Mouse (Mus musculus): ENCODE data around the gene Gm42791.
A peak's percentile ranks its signal among the peaks of the same experiment; 100 is the strongest.

Gm42791 gene

DNA sequence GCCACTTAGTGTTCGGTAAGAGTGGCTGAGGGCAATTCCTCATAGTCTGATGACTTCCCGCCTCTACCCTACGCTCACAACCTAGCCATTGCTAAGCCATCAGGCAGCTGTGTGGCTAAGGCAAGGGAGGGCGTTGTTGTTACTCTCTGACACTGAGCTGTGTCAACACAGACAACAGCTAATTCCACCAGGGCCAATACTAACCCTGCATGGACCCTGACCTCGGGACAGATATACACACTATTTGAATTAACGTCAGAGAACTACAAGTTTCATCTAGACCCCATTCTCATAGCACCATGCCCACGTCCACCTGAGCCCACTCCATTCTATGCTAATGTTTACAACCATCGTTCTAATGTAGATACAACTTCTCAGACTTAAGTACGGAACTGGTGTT is 70.9 kb downstream of the Gm42791 start:
- DNase-seq (ENCODE audit: low read depth, low spot score): no peak

DNA sequence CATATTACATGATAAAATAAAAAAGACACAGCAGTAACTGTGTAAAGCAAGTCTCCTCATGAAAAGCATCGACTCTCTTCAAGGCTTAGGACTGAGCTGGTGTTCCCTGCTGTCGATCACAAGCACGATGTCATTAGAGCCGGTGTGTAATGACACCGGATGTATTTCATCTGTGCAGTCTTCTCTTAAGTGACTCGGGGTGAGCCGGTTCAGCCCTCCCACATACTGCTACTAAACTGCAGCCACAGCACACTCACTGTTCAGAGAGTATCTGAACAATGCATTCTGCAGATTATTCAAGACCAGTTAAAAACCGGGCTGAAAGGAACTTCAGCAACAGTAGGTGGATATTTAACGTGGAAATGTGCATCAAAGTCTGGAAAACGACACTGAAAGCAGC is 71.5 kb downstream of the Gm42791 start:
- DNase-seq (ENCODE audit: low read depth, low spot score): no peak

DNA sequence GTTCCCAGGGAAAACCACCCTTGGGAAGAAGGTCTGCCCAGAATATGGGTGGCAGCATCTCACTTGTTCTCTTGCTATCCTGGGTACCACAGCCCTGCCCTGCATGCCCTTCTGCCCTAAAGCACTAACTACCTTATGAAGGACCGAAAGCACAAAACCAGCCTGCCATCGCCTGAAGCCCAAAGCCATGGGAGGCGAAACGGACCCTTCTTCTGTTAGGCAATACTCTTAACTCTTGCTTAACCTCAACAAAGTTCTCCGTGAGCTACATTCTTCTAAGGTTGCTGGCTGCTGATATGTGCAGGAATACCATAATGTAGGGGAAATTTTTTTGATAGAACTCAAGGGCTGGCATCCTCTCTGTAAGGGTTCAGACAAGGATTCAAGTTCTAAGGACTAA is 72.2 kb downstream of the Gm42791 start:
- DNase-seq (ENCODE audit: low read depth, low spot score): no peak

DNA sequence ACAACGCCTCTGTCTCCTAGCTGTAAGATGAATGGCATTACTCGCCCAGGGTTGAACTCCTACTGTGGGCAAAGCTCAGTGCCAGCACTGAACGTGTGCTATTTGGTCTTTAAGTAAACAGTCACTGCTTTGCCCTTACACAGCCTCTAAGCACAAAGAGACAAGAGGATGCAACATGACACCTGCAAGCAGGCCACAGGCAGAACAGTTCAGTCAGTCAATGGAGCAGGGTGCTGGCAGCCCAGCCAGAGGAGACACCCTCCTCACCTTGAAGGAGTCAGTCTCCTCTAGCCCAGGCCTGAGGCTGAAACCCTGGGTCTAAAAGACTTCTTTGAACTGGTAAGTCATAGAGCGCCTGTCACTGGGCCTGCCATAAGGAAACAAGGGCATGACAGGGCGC is 76.9 kb downstream of the Gm42791 start:
- DNase-seq (ENCODE audit: low read depth, low spot score): no peak

DNA sequence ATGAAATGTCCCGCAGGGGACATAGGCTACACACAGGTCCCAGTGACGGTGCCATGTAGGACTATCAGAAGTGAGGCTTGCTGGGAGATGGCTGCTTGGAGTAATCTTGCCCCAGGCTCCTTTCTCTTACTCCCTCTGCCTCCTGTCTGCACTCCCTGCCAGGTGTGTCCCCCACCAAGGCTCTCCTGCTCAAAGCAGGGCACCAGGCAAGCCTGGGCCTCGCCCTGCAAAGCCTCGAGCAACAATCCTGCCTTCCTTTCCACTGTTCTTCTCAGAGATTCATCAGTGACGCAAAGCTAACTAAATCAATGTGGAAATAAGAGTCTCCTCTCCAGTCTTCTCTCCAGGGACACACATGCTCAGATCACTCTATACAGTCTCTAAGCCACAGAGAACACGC is 78.2 kb downstream of the Gm42791 start:
- DNase-seq (ENCODE audit: low read depth, low spot score): no peak

- DNase-seq (ENCODE audit: low read depth, low spot score): no peak
Measured at GRCm38 (mm10) chr5:148912262-148912661, 82.7 kb downstream of the Gm42791 start.

DNA sequence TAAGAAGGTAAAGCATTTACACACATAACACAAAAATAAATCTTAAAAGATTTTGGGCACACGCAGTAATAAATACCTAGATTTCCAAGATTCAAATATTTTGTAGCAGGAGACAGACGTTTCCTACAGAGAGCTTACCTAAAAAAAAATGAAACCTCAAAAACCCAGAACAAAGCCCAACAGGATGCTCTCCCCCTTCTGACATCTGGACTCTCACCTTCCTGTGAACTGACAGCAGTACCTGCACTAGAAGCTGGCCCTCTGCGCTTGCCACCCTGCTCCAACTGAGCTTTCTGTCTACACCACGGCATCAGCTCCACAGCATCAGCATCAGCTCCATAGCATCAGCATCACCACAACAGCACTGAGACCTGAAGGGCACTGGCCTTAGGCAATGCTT is 84.9 kb downstream of the Gm42791 start:
- no peak for DNase-seq (ENCODE audit: low read depth, low spot score)

DNA sequence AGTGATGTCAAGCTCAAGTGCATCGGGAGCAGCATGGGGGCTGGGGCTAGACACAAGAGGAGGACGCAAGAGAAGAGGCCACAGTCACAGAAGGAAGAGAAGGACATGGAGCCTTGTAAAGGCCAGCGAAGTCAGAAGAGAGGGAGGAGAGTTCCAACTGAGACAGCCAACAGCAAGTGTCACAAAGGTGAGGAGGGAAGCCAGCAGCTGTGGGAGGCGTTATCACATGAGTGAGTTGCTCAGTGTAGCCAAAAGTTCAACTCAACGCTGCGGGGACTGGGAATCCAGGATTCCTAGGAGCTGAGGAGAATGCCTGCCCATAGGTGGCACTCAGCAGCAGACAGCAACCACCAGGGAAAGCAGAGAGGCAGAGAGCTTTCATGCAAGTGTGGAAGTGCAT is 85.5 kb downstream of the Gm42791 start:
- DNase-seq (ENCODE audit: low read depth, low spot score): no peak

DNA sequence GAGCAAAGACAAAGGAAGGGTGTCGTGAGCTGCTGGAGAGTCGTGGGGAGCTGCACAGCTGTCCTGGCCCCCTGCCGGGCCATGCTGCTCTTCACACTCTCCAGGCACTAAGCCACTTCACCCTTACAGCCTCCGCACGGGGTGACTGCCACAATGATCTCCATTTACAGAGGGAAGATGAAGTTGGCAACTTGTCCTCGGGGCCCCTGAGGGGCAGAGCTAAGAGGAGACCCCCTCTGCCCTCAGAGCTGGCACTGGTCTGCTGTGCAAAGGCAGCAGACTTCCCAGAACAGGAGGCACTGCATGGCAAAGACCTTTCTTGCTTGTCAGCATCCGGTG is 85.9 kb downstream of the Gm42791 start:
- DNase-seq (ENCODE audit: low read depth, low spot score): no peak

DNA sequence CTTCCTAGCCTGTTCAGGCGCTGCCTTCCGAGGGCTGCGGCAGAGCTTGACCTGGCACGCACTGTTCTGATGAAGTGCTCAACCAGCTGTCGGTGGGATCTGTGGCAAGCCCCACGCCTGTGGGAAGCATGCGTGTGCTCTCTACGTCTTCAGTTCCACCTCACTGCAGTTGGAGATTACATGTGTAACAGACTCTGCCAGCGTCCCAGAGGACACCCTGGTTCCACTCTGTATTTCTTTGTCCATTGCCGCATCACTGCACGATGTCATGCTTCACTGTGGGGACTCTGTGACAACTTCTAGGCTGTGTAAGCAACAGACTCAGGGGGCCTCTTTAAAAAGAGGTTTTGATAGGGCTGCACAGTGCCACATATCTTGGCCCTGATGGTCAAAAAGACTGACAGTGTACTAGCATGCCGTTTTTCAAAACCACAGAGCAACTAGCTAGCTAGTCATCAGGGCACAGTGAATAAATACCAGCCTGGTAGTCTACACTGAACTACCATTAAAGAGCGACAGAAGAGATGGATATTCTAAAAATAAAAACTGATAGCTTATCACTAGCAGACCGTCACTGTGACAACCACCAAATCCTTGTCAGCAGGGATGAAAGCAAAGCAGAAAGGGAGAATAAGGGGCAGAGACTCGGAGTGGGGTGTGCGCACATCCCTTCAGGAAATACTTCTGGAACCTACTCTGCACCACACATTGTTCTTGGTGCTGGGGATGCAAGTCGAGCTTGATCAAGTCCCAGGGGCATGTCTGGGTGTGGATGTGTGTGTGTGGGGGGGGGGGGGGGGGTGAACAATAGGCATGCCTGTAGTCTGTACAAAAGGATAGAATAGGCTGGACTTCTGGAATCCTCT is 86.5 kb downstream of the Gm42791 start:
- DNase-seq (ENCODE audit: low read depth, low spot score): no peak

DNA sequence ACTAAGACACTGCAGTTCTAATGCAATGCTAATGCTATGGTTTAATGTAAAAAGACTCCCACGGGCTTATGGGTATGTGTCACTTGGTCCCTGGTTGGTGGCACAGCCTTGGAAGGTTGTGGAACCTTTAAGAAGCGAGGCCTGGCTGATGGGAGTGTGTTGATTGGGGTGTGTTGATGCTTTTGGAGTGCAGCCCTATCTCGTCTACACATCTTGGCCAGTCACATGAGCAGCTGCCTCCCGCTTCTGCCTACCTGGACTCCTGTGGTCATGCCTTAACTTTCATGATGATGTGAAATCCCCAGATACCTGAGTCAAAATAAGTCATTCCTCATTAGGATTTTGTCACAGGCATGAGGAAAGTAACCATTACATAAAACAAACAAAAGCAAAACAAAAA is 88.6 kb downstream of the Gm42791 start:
- no peak for DNase-seq (ENCODE audit: low read depth, low spot score)

- DNase-seq (ENCODE audit: low read depth, low spot score): no peak
Measured at GRCm38 (mm10) chr5:148904846-148905245, 90.1 kb downstream of the Gm42791 start.

GRCm38 (mm10) chr5:148899361-148899760 is 95.6 kb downstream of the Gm42791 start:
- no peak for DNase-seq (ENCODE audit: low read depth, low spot score)

- no peak for DNase-seq (ENCODE audit: low read depth, low spot score)
Measured at GRCm38 (mm10) chr5:148897941-148898417, 97.0 kb downstream of the Gm42791 start.

GRCm38 (mm10) chr5:148897069-148897702 is 97.8 kb downstream of the Gm42791 start:
- DNase-seq (ENCODE audit: low read depth, low spot score): no peak

GRCm38 (mm10) chr5:148896515-148896914 is 98.4 kb downstream of the Gm42791 start:
- no peak for DNase-seq (ENCODE audit: low read depth, low spot score)

DNA sequence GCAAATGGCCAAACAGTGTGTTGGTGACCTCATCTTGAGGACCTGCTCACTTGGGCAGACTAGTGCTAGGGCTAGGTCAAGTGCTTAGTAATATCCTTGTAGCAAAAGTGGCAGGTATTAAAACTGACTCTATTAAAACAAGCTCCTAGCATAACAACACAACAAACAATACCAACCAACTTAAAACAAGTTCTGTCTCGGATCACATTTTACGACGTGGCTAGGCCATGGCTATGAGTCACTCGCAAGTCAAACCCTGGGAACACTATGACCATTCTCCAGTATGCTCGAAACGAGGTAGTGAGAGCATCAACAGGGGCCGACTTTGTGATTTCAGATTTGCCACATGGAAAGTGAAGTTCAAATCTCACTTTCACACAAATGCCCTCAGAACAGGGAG is 99.1 kb downstream of the Gm42791 start:
- DNase-seq (ENCODE audit: low read depth, low spot score): no peak

- no peak for DNase-seq (ENCODE audit: low read depth, low spot score)
Measured at GRCm38 (mm10) chr5:148895034-148895433, 99.9 kb downstream of the Gm42791 start.

- no peak for DNase-seq (ENCODE audit: low read depth, low spot score)
Measured at GRCm38 (mm10) chr5:148890237-148890636, 104.7 kb downstream of the Gm42791 start.

DNA sequence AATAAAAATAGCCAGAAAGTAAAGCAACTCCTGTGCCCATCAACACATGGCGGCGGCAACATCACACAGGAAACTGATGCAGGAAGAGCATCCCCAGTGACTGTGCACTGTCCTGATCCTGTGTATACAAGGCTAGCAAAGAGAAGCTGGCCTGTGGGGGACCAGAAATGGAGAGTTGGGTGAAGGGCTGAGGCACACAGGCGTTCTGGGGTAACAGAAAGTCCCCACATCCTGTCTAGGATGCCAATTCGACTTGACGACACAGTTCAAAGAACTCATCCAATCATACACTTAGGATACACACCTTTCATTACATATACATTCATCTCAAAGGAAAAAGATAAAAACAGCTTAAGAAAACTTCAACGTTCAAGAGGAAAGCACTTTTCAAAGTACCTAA is 106.9 kb downstream of the Gm42791 start:
- no peak for DNase-seq (ENCODE audit: low read depth, low spot score)

DNA sequence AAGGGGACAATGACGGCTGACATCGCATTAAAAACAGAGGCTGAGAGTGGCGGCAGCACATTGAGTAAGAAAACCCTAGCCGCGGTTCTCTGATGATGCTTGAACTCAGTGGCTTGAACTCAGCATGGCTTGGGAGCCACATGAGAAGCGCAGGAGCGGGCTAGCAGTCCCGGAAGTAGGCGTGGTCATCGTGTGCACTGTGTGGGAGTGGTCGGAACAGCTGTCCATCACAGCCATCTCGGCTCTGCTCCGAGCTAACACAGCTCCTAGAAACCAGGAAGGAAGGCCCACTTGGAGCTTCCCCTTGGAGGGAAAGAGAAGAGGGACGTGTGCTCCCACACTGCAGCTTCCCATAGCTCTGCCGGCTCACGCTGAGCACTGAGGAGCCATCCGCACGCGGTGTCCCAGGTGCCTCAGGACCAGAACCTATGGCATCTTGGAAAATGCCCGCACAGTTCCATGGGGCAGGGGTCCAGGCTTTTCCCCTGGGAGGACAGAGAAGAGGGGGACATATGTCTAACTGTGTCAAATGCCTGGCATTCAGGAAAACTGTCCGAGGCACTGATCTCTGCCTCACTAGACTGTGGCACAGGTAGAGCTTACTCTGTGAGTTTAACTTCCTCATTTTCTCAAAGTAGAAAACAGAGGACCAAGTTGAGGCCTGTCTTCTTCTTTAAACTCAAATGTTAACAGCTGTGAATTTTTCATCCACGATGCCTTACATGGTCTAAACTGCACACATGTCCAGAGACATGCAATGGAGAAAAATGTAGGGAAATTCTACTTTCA is 108.9 kb downstream of the Gm42791 start:
- DNase-seq (ENCODE audit: low read depth, low spot score): no peak

DNA sequence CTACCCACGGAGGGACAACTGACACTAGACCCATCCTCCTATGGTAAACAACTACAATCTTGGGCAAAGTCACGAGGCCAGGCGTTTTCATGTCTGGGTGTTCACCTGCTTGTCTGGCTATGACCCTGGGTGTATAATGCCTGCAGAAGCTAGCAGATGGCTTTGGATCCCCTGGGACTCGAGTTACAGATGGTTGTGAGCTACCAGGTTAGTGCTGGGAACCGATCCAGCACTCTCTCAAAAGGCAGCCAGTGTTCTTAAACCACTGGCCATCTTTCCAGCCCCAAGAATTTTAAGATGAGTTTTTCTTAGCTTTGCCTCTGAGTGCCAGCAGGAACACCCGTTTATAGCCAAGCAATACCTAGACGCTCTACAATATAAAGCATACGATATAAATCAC is 111.3 kb downstream of the Gm42791 start:
- peak; percentile 62 for DNase-seq (ENCODE audit: low read depth, low spot score)
